Mouse (Mus musculus) fat pad, adult 2 months (tissue): ENCODE results near the gene Cdh26.

Source experiments
- DNase-seq: peaks from one replicate; pipeline ENCODE4 v3.0.0-alpha.2; 2011; ENCODE audit warnings: low read depth, low spot score; ENCODE audit errors: extremely low read depth

Cdh26 gene

DNA sequence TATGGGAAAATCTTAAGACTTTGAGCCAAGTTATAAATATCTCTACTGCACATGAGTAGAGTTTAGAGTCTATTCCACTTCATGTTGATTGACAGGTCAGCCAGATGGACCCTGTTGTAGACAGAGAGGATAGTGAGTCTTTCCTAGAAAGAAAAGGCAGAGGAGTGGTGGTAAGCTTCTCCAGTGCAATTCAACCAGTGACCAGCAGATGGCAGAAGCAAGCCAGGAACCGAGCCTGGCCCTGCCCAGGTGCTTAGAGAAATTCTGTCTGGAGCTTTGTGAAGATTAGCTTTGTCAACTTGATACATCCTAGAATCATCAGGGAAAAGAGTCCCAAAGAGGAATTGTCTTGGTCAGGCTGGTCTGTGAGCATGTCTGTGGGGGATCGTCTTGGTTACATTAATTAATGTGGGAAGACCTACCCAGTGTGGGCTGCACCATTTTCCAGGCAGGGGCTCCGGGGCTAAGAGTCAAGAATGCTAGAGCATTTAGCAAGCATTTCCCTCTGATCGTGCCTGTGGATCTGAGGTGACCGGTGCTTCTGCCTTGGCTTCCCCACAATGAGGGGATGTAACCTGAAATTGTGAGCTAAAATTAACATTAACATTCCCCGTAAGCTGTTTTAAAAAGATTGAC, 77.2 kb downstream of the Cdh26 start:
- DNase-seq, result no peak

- no peak for DNase-seq
These were observed 77.9 kb downstream of the Cdh26 start for GRCm38 (mm10) chr2:178508279-178508678.

DNA sequence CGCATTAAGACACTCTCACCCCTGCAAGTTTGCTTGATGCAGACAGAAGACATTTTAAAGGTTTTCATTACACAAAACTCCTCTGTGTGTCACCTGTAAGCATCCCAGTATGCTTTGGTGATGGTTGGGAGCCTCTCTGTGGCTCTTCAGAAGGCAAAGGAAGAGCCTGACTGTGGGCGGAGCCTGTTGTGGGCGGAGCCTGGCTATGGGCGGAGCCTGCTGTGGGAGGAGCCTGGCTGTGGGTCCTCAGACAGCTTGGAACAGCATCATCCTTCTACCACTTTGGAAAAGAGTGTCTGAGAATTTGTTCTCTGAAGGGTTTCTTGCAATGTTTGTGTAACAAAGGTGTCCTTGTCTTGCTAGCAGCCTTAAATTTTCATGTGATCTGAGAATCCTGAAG, 82.7 kb downstream of the Cdh26 start:
- DNase-seq, result no peak

DNA sequence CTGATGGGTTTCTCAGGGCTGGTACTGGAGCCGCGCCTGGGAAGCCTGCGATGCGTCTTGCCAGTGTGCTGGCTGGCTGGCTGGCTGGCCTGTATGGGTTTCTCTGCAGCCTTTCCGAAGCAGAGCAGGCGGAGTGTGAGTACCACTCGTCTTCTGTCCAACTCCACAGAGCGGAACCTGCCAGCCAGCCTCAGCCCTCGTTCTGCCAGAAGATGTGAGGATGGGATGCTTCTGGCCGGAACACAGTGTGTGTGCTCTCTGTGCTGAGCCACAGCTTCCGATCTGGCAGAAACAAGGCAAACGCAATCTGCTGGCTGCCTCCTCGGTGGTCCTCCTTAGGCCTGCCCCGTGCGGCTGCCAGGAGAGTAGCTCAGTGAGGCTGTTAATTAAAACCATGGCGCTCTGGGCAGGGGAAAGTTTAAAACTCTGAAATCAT, 83.3 kb downstream of the Cdh26 start:
- no peak for DNase-seq

GRCm38 (mm10) chr2:178516421-178516820, 86.1 kb downstream of the Cdh26 start:
- DNase-seq, result no peak

GRCm38 (mm10) chr2:178516941-178517340, 86.6 kb downstream of the Cdh26 start:
- DNase-seq, result no peak

DNA sequence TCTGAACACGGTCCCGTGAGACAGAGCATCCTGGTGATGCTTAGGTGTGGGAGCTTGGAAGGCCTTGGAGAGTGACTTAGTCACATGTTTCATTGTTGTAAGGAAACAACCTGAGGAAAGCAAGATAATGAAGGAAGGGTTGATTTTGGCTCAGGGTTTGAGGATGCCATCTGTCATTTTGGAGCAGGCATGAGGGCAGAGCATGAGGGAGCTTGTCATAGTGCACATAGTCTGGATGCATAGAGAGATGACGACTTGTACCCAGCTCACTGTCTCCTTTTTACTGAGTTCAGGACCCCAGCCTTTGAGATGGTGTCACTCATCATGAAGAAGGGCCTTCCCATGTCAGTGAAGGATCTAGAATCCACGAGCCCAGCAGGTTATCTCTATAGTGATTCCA, 89.0 kb downstream of the Cdh26 start:
- DNase-seq, result no peak

- no peak for DNase-seq
These were observed 89.9 kb downstream of the Cdh26 start for GRCm38 (mm10) chr2:178520216-178520615.

- no peak for DNase-seq
These were observed 92.0 kb downstream of the Cdh26 start for GRCm38 (mm10) chr2:178522331-178522730.

DNA sequence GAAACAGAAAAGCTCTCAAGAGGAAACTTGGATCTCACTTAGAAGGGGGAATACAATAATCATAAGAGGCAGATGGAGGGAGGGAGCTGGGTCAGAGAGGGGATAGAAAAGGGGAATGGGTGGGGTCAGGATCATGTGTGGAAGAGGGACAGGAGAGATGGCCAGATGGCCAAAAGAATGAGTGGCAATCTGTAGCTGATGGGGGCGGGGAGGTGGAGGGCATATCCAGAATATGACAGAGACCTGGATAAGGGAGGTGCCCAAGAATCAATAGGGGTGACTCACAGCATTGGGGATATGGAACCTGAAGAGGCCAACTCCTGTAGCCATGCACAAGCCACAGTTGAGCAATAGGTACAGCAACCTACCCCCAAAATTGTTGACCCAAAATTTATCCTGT, 92.5 kb downstream of the Cdh26 start:
- DNase-seq, result no peak

- no peak for DNase-seq
These were observed 96.4 kb downstream of the Cdh26 start for GRCm38 (mm10) chr2:178526776-178527175.

DNA sequence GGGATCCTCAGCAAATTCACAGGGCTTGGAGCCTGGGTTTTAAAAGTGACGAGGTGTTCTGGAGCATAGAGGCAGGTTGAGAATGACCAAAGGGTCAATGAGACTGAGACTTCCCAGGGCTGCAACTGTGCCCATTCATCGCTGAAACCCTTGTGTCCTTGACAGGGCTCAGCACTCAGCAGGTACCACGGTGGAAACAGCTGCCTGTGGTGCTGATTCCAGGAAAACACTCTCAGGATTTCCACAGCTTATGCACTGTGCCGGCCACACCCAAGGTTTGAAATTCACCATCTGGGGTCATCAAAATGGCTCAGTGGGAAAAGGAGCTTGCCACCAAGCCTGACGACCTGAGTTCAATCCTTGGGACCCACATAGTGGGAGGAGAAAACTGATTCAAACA, 100.9 kb downstream of the Cdh26 start:
- DNase-seq, result no peak

DNA sequence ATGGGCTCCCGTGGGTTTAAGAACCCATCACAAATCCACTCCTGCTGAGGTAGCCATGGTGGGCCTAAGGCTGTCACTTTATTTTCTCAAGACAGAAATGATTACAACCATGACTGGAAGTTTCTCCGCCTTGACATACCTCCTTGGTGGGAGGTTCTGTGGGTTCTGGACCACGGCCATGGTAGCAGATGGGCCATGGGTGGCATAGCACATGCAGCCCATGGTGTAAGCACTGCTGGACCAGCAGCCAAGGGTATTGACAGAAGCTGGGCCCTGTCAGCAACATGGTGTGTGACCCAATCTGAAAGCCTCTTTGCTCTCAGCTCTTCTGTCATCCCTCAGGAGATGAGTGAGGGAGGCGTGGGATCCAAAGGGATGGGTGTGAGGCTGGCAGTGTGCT, 106.2 kb downstream of the Cdh26 start:
- DNase-seq, result no peak
